Mouse (Mus musculus) erythroblast, adult 5-6 weeks (primary cell): ENCODE results near the gene Klhl25. TPM values are rescaled to one million over a fixed set of nuclear protein-coding genes. Genes with fewer than 3 reads are reported as not detected.
"Not testable (repeated sequence)": the region's sequence is repeated elsewhere in the genome, so short reads cannot be mapped to it uniquely, and the experiment has no call there.

Experiments used
- ATAC-seq: replicated peaks from 2 replicates; pipeline ENCODE4 v1.8.0; 2016; ENCODE audit warnings: moderate number of reproducible peaks, mild to moderate bottlenecking, moderate TSS enrichment, inconsistent platforms; ENCODE audit not compliant: poor library complexity, low FRiP score, severe bottlenecking
- total RNA-seq, 2 experiments: library from RNA; stranded (forward) in 1 of 2; stranded (reverse) in 1 of 2; fragments of 150-400 nt in 1 of 2; fragments of 200-764, 138-1000 nt in 1 of 2; gene quantifications; 2 replicates each; pipeline versions ENCODE4 v1.2.3 to v1.2.4; 2015 to 2017; ENCODE audit warnings: low replicate concordance in 2 of 2

The Klhl25 gene
- total RNA-seq, 2 experiments from 2014 or later, result 74.7 to 190 TPM

DNA sequence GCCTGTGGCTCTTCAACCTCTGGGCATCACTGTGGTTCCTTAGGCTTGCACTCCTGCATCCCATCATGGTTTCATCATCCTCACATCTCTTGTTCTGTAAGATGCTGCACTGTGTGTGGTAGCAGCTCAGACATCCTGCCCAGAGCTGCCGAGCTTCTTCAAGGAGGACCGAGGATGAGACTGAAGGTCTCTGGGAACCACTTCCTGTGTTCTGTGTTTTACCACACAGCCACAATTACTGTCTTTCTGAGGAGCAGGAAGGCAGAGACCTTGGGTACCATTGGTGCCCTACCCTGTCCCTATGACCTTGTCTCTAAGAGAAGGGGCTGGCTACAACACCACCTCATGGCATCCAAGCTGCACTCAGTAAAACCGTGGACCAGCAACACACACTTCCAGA lies 67.4 kb downstream of the Klhl25 start:
- ATAC-seq, result not testable (repeated sequence)

- no peak for ATAC-seq
These were observed 69.6 kb downstream of the Klhl25 start for GRCm38 (mm10) chr7:75917662-75918061.

DNA sequence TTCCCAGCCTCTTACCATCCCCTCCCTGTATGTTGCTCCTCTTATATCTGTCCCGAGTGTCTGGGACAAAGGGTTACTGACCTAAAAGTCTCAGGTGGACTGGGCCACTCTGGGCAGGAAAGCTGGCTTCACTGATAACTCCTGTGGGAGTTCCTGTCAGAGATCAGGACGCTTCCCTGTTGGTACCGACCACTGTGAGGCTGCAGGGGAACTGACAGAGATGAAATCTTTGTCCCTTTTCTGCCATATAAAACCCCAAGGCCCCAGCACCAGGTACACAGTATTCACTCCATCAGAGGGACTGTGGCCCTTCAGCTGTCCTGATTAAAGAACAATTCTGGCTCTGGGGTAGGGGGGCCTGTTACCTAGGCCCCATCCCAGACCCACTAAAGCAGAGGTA lies 71.6 kb downstream of the Klhl25 start:
- ATAC-seq, result not testable (repeated sequence)
